Mouse (Mus musculus) layer of hippocampus, adult 8-10 months (tissue): ENCODE data around the gene Espl1. TPM values are rescaled to one million over a fixed set of nuclear protein-coding genes. Genes with fewer than 3 reads are reported as not detected.

Experiments used
- DNase-seq, 2 experiments: peaks; one replicate each; pipeline ENCODE4 v3.0.0; 2022; ENCODE audit warnings: low spot score in 2 of 2
- total RNA-seq, 4 experiments: library from RNA; stranded (reverse); gene quantifications; 2 replicates each; pipeline ENCODE4 v1.2.4; 2022

The Espl1 gene
- total RNA-seq, 4 experiments from 2014 or later, result 0.67 to 2.4 (median 1.1) TPM

- no peak for DNase-seq
Observed at GRCm38 (mm10) chr15:102370727-102371126, 74.7 kb downstream of the Espl1 start.

Other genes starting within 250 kb of the Espl1 start
- gene Eif4b, start 222.5 kb upstream of the Espl1 start, total RNA-seq, result 100 to 1,000 TPM; 175 to 212 (median 192) TPM
- gene Tns2, start 195.9 kb upstream of the Espl1 start, total RNA-seq, result 10 to 100 TPM; 22.4 to 26.9 (median 24.8) TPM
- 100 to 1,000 TPM; 144 to 152 (median 146) TPM for gene Spryd3, start 160.0 kb upstream of the Espl1 start, total RNA-seq
- 10 to 100 TPM; 11.2 to 13.6 (median 12.7) TPM for gene Igfbp6, start 151.9 kb upstream of the Espl1 start, total RNA-seq
- gene Soat2, start 145.7 kb upstream of the Espl1 start, total RNA-seq, result under 1 TPM in 2 of 4 experiments, not detected in 2; 0.20 to 0.39 TPM
- 10 to 100 TPM; 74.5 to 85.4 (median 79.0) TPM for gene Zfp740, start 93.0 kb upstream of the Espl1 start, total RNA-seq
- gene Csad, start 91.5 kb upstream of the Espl1 start, total RNA-seq, result 10 to 100 TPM; 32.4 to 41.6 (median 35.8) TPM
- gene Itgb7, start 64.3 kb upstream of the Espl1 start, total RNA-seq, result 1 to 10 TPM in 3 of 4 experiments, under 1 TPM in 1; 0.97 to 3.3 (median 1.7) TPM
- 10 to 100 TPM; 14.5 to 20.7 (median 16.5) TPM for gene Rarg, start 38.7 kb upstream of the Espl1 start, total RNA-seq
- gene Gm9918, start 25.7 kb upstream of the Espl1 start, total RNA-seq, result under 1 TPM in 1 of 4 experiments, not detected in 3; 0.16 TPM
- 10 to 100 TPM; 36.9 to 41.8 (median 38.5) TPM for gene Mfsd5, start 16.8 kb upstream of the Espl1 start, total RNA-seq
- gene Pfdn5, start 29.9 kb downstream of the Espl1 start, total RNA-seq, result 100 to 1,000 TPM; 400 to 493 (median 445) TPM
- gene Myg1, start 35.4 kb downstream of the Espl1 start, total RNA-seq, result 10 to 100 TPM; 66.5 to 76.4 (median 71.6) TPM
- gene Aaas, start 54.5 kb downstream of the Espl1 start, total RNA-seq, result 10 to 100 TPM; 20.6 to 33.5 (median 24.7) TPM
- gene Sp7, start 70.9 kb downstream of the Espl1 start, total RNA-seq, result under 1 TPM; 0.37 to 0.78 (median 0.59) TPM
- gene Sp1, start 109.9 kb downstream of the Espl1 start, total RNA-seq, result 10 to 100 TPM; 27.4 to 30.1 (median 28.8) TPM
- gene Amhr2, start 149.1 kb downstream of the Espl1 start, total RNA-seq, result 1 to 10 TPM in 2 of 4 experiments, under 1 TPM in 2; 0.40 to 2.0 (median 1.1) TPM
- gene Prr13, start 162.8 kb downstream of the Espl1 start, total RNA-seq, result 10 to 100 TPM; 34.4 to 49.3 (median 40.9) TPM
- gene Pcbp2, start 174.3 kb downstream of the Espl1 start, total RNA-seq, result 100 to 1,000 TPM; 489 to 507 (median 494) TPM
- gene Gm10337, start 207.5 kb downstream of the Espl1 start, total RNA-seq, result not detected
- 10 to 100 TPM; 87.5 to 99.1 (median 96.9) TPM for gene Map3k12, start 220.8 kb downstream of the Espl1 start, total RNA-seq
- 10 to 100 TPM; 34.0 to 39.8 (median 36.6) TPM for gene Tarbp2, start 221.9 kb downstream of the Espl1 start, total RNA-seq
- gene Npff, start 228.7 kb downstream of the Espl1 start, total RNA-seq, result 1 to 10 TPM; 3.0 to 6.2 (median 4.4) TPM